Mouse (Mus musculus): ENCODE results near the gene Tmem208. TPM values are rescaled to one million over a fixed set of nuclear protein-coding genes. Genes with fewer than 3 reads are reported as not detected.

Gene Tmem208
- polyA plus RNA-seq, 1 experiment from 2014 or later, result 99.0 TPM

GRCm38 (mm10) chr8:105311718-105312117 lies 14.4 kb upstream of the Tmem208 start:
- Histone ChIP-seq H3K36me3 (ENCODE audit: control insufficient read depth, insufficient read depth, low read length) (peaks cover 19% of the 10 kb centered on the region), H3K27me3 (ENCODE audit: control insufficient read depth, insufficient read depth, low read length) (no peaks in the 10 kb centered on the region), H3K9ac (ENCODE audit: low read length) (no peak overlapping the region), H3K9me3 (ENCODE audit: control insufficient read depth, low read length) (no peaks in the 10 kb centered on the region), H3K4me2 (ENCODE audit: low read depth, severe bottlenecking) (no peak overlapping the region), H3K27ac (replicated peaks; ENCODE audit: low read depth, low read length) (no peak overlapping the region), H3K4me1 (ENCODE audit: control insufficient read depth, insufficient read depth, low read length) (no peaks in the 10 kb centered on the region), H3K4me3 (ENCODE audit: low read depth, low read length) (no peak overlapping the region)
- WGBS, result 88% methylated on average over 1 of the region's 1 CpGs
- DNase-seq (ENCODE audit: low spot score), result no peak
- no peak for ATAC-seq (ENCODE audit: insufficient number of reproducible peaks, low FRiP score, low TSS enrichment, low read depth)

- no peaks in the 10 kb centered on the region for H3K4me1 ChIP-seq (ENCODE audit: control insufficient read depth, insufficient read depth, low read length)
- no peak overlapping the region for H3K27ac ChIP-seq (replicated peaks; ENCODE audit: low read depth, low read length)
- ATAC-seq (ENCODE audit: insufficient number of reproducible peaks, low FRiP score, low TSS enrichment, low read depth) (no peak), DNase-seq (ENCODE audit: low spot score) (no peak)
- no peak overlapping the region for H3K4me2 ChIP-seq (ENCODE audit: low read depth, severe bottlenecking)
- H3K9ac ChIP-seq (ENCODE audit: low read length), result no peak overlapping the region
- WGBS, result 87% methylated on average over 8 of the region's 8 CpGs
- H3K9me3 ChIP-seq (ENCODE audit: control insufficient read depth, low read length), result no peaks in the 10 kb centered on the region
- H3K4me3 ChIP-seq (ENCODE audit: low read depth, low read length), result no peak overlapping the region
- H3K27me3 ChIP-seq (ENCODE audit: control insufficient read depth, insufficient read depth, low read length), result no peaks in the 10 kb centered on the region
- peaks cover 17% of the 10 kb centered on the region for H3K36me3 ChIP-seq (ENCODE audit: control insufficient read depth, insufficient read depth, low read length)
Observed at GRCm38 (mm10) chr8:105312891-105313481, 13.2 kb upstream of the Tmem208 start.

- 85% methylated on average over 9 of the region's 9 CpGs for WGBS
- DNase-seq (ENCODE audit: low spot score) (no peak), ATAC-seq (ENCODE audit: insufficient number of reproducible peaks, low FRiP score, low TSS enrichment, low read depth) (no peak)
- H3K36me3 ChIP-seq (ENCODE audit: control insufficient read depth, insufficient read depth, low read length), result peaks cover 10% of the 10 kb centered on the region; the same call in 1 of the 2 replicates
- H3K4me1 ChIP-seq (ENCODE audit: control insufficient read depth, insufficient read depth, low read length), result no peaks in the 10 kb centered on the region
- H3K9me3 ChIP-seq (ENCODE audit: control insufficient read depth, low read length), result no peaks in the 10 kb centered on the region
- H3K9ac ChIP-seq (ENCODE audit: low read length), result no peak overlapping the region
- no peak overlapping the region for H3K4me3 ChIP-seq (ENCODE audit: low read depth, low read length)
- no peak overlapping the region for H3K4me2 ChIP-seq (ENCODE audit: low read depth, severe bottlenecking)
- no peak overlapping the region for H3K27ac ChIP-seq (replicated peaks; ENCODE audit: low read depth, low read length)
- H3K27me3 ChIP-seq (ENCODE audit: control insufficient read depth, insufficient read depth, low read length), result no peaks in the 10 kb centered on the region
Observed at GRCm38 (mm10) chr8:105313622-105314402, 12.3 kb upstream of the Tmem208 start.

GRCm38 (mm10) chr8:105315073-105315769 lies 10.9 kb upstream of the Tmem208 start:
- no peak for ATAC-seq (ENCODE audit: insufficient number of reproducible peaks, low FRiP score, low TSS enrichment, low read depth)
- WGBS, result 90% methylated on average over 18 of the region's 18 CpGs
- no peak for DNase-seq (ENCODE audit: low spot score)

GRCm38 (mm10) chr8:105317941-105318340 lies 8.2 kb upstream of the Tmem208 start:
- Histone ChIP-seq H3K27me3 (ENCODE audit: control insufficient read depth, insufficient read depth, low read length) (no peaks in the 10 kb centered on the region), H3K36me3 (ENCODE audit: control insufficient read depth, insufficient read depth, low read length) (peaks cover 4% of the 10 kb centered on the region; the same call in 1 of the 2 replicates), H3K9ac (ENCODE audit: low read length) (no peak overlapping the region), H3K4me1 (ENCODE audit: control insufficient read depth, insufficient read depth, low read length) (no peaks in the 10 kb centered on the region), H3K27ac (replicated peaks; ENCODE audit: low read depth, low read length) (no peak overlapping the region), H3K4me2 (ENCODE audit: low read depth, severe bottlenecking) (no peak overlapping the region), H3K9me3 (ENCODE audit: control insufficient read depth, low read length) (no peaks in the 10 kb centered on the region), H3K4me3 (ENCODE audit: low read depth, low read length) (no peak overlapping the region)
- ATAC-seq (ENCODE audit: insufficient number of reproducible peaks, low FRiP score, low TSS enrichment, low read depth) (no peak), DNase-seq (ENCODE audit: low spot score) (no peak)
- WGBS, result 86% methylated on average over 4 of the region's 4 CpGs

More at GRCm38 (mm10) chr8:105315073-105315769, 10.9 kb upstream of the Tmem208 start:
- no peaks in the 10 kb centered on the region for H3K4me1 ChIP-seq (ENCODE audit: control insufficient read depth, insufficient read depth, low read length)
- H3K9me3 ChIP-seq (ENCODE audit: control insufficient read depth, low read length), result no peaks in the 10 kb centered on the region
- peaks cover 10% of the 10 kb centered on the region; the same call in 1 of the 2 replicates for H3K36me3 ChIP-seq (ENCODE audit: control insufficient read depth, insufficient read depth, low read length)
- no peak overlapping the region for H3K4me3 ChIP-seq (ENCODE audit: low read depth, low read length)
- H3K27me3 ChIP-seq (ENCODE audit: control insufficient read depth, insufficient read depth, low read length), result no peaks in the 10 kb centered on the region
- no peak overlapping the region for H3K9ac ChIP-seq (ENCODE audit: low read length)
- H3K4me2 ChIP-seq (ENCODE audit: low read depth, severe bottlenecking), result no peak overlapping the region
- no peak overlapping the region for H3K27ac ChIP-seq (replicated peaks; ENCODE audit: low read depth, low read length)

- ATAC-seq (ENCODE audit: insufficient number of reproducible peaks, low FRiP score, low TSS enrichment, low read depth), result no peak
- no peaks in the 10 kb centered on the region for H3K4me1 ChIP-seq (ENCODE audit: control insufficient read depth, insufficient read depth, low read length)
- no peak overlapping the region for H3K27ac ChIP-seq (replicated peaks; ENCODE audit: low read depth, low read length)
- no peak overlapping the region for H3K9ac ChIP-seq (ENCODE audit: low read length)
- H3K36me3 ChIP-seq (ENCODE audit: control insufficient read depth, insufficient read depth, low read length), result peaks cover 3% of the 10 kb centered on the region; the same call in 1 of the 2 replicates
- no peak for DNase-seq (ENCODE audit: low spot score)
- H3K27me3 ChIP-seq (ENCODE audit: control insufficient read depth, insufficient read depth, low read length), result no peaks in the 10 kb centered on the region
- 82% methylated on average over 11 of the region's 11 CpGs for WGBS
- H3K9me3 ChIP-seq (ENCODE audit: control insufficient read depth, low read length), result no peaks in the 10 kb centered on the region
- H3K4me3 ChIP-seq (ENCODE audit: low read depth, low read length), result no peak overlapping the region
- no peak overlapping the region for H3K4me2 ChIP-seq (ENCODE audit: low read depth, severe bottlenecking)
Observed at GRCm38 (mm10) chr8:105318662-105319190, 7.4 kb upstream of the Tmem208 start.

- H3K9me3 ChIP-seq (ENCODE audit: control insufficient read depth, low read length), result no peaks in the 10 kb centered on the region
- ATAC-seq (ENCODE audit: insufficient number of reproducible peaks, low FRiP score, low TSS enrichment, low read depth), result no peak
- H3K27ac ChIP-seq (replicated peaks; ENCODE audit: low read depth, low read length), result no peak overlapping the region
- H3K4me2 ChIP-seq (ENCODE audit: low read depth, severe bottlenecking), result no peak overlapping the region
- peaks cover 2% of the 10 kb centered on the region for H3K36me3 ChIP-seq (ENCODE audit: control insufficient read depth, insufficient read depth, low read length)
- no peak overlapping the region for H3K9ac ChIP-seq (ENCODE audit: low read length)
- H3K4me1 ChIP-seq (ENCODE audit: control insufficient read depth, insufficient read depth, low read length), result peaks cover 14% of the 10 kb centered on the region; the same call in 1 of the 2 replicates
- no peaks in the 10 kb centered on the region for H3K27me3 ChIP-seq (ENCODE audit: control insufficient read depth, insufficient read depth, low read length)
- no peak overlapping the region for H3K4me3 ChIP-seq (ENCODE audit: low read depth, low read length)
- DNase-seq (ENCODE audit: low spot score), result no peak
- WGBS, result 81% methylated on average over 4 of the region's 4 CpGs
Observed at GRCm38 (mm10) chr8:105323183-105323582, 3.0 kb upstream of the Tmem208 start.

GRCm38 (mm10) chr8:105325641-105326093 lies 487 bp upstream of the Tmem208 start:
- peaks cover 21% of the 10 kb centered on the region for H3K36me3 ChIP-seq (ENCODE audit: control insufficient read depth, insufficient read depth, low read length)
- peaks cover 14% of the 10 kb centered on the region; the same call in 1 of the 2 replicates for H3K4me1 ChIP-seq (ENCODE audit: control insufficient read depth, insufficient read depth, low read length)
- WGBS, result 1% methylated on average over 12 of the region's 12 CpGs
- no peak for DNase-seq (ENCODE audit: low spot score)
- H3K4me3 ChIP-seq (ENCODE audit: low read depth, low read length), result peak overlapping the region; percentile 82
- peak overlapping the region; percentile 88 for H3K4me2 ChIP-seq (ENCODE audit: low read depth, severe bottlenecking)
- H3K27ac ChIP-seq (replicated peaks; ENCODE audit: low read depth, low read length), result 0 out of 2 replicates have a peak overlapping the region, but pooled peaks have one; percentile 21
- H3K9me3 ChIP-seq (ENCODE audit: control insufficient read depth, low read length), result no peaks in the 10 kb centered on the region
- no peaks in the 10 kb centered on the region for H3K27me3 ChIP-seq (ENCODE audit: control insufficient read depth, insufficient read depth, low read length)
- H3K9ac ChIP-seq (ENCODE audit: low read length), result peak overlapping the region; percentile 70
- peak; percentile 27 for ATAC-seq (ENCODE audit: insufficient number of reproducible peaks, low FRiP score, low TSS enrichment, low read depth)

Data from limb, embryonic 11.5 days (tissue).